Mouse (Mus musculus) heart, adult 2 months (tissue): ENCODE measurements at regions not wholly inside any gene's neighbourhood (a gene's known extent, or its start where the extent isn't known, plus 50 kb on each side); places are given as distances from the start of the nearest gene placed in this dataset.
A peak's percentile ranks its signal among the peaks of the same experiment; 100 is the strongest.

Experiments used
- CTCF ChIP-seq: fragments of 200-600 bp; IDR thresholded peaks from 2 replicates; pipeline ENCODE4 v1.8.1; 2022; ENCODE audit warnings: antibody characterized with exemption, mild to moderate bottlenecking, moderate library complexity
- EP300 ChIP-seq: fragments of 200-500 bp; IDR thresholded peaks from 2 replicates; pipeline ENCODE4 v1.6.1; 2011; ENCODE audit warnings: low read depth, low read length, control low read depth; ENCODE audit not compliant: insufficient read depth
- POLR2A ChIP-seq: fragments of 200-500 bp; IDR thresholded peaks from 2 replicates; pipeline ENCODE4 v1.6.1; 2011; ENCODE audit warnings: mild to moderate bottlenecking, low read depth, low read length, control low read depth; ENCODE audit not compliant: insufficient read depth

GRCm38 (mm10) chr2:167834605-167835004 is 97.3 kb upstream of the Ptpn1 start:
- 0 out of 2 replicates have a peak, but pooled peaks have one; percentile 58 for TF ChIP-seq EP300
- TF ChIP-seq POLR2A = no peak
- no peak for TF ChIP-seq CTCF
